19 mouse cellular contexts compared by ENCODE assay signal in the genomic region with DNA sequence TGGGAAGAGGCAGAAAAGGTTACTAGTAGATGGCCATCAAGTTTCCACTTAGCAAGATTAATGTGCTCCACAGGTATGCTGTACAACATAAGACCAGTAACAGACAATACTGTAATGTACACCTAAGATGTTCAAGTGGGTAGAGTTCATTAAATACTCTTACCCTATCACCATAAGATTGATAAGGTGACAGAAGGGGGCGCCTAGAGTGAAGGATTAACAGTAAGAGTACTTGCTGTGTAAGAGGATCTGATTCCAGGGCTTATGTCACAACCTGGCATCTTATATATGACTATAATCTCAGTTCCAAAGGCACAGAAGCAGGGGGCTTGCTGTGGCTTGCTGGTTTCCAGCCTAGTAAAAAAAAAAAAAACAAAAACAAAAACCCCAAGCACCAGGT. TPM values are rescaled to one million over a fixed set of nuclear protein-coding genes. Genes with fewer than 3 reads are reported as not detected.
DNase-seq lines count a peak whose midpoint lies in the region; ATAC-seq and TF ChIP-seq lines count a peak whose summit lies in the region.
"Had no signal": no experiment of that assay in that cellular context is flagged by ENCODE, and none has a peak within 500 bp of the region (broad histone marks: within the 10 kb centered on the region; RNA-seq: fewer than 3 reads in every experiment).

No protein-coding gene starts in this region.

- no peak overlapping the region for H3K4me3 ChIP-seq in liver, adult 2 months (ENCODE audit: insufficient read depth, low read depth, low read length)
- H3K4me3 ChIP-seq in CH12.LX (replicated peaks in 1 of 3; ENCODE audit: low read depth in 2 of 3, low read length in 2 of 3, poor library complexity in 1 of 3), result no peak overlapping the region
- no peak overlapping the region for H3K4me3 ChIP-seq in kidney, embryonic 14.5 days (ENCODE audit: low read length)
- H3K4me3 ChIP-seq in embryonic facial prominence, embryonic 10.5 days, result no peak overlapping the region
- H3K4me3 ChIP-seq: embryonic facial prominence, embryonic 15.5 days; heart, embryonic 15.5 days; hindbrain, embryonic 13.5 days; midbrain, embryonic 13.5 days; myocyte had no signal

- TF ChIP-seq POLR2A in liver, adult 2 months (IDR thresholded peaks at IDR 0.05; ENCODE audit: extremely low read depth, insufficient read depth, low read length), result no peak
- no peak for TF ChIP-seq POLR2A in CH12.LX (IDR thresholded peaks at IDR 0.05; ENCODE audit: low read depth, low read length)

- H3K4me1 ChIP-seq in liver, adult 2 months (ENCODE audit: control insufficient read depth, insufficient read depth, low read length), result peaks cover 2% of the 10 kb centered on the region; the same call in 1 of the 2 replicates
- H3K4me1 ChIP-seq in CH12.LX (ENCODE audit: control insufficient read depth in 1 of 2, insufficient read depth in 2 of 2), result peaks cover 2 to 13% of the 10 kb centered on the region in 2 experiments
- H3K4me1 ChIP-seq in kidney, embryonic 14.5 days (ENCODE audit: control insufficient read depth, insufficient read depth, low read length), result no peaks in the 10 kb centered on the region
- no peaks in the 10 kb centered on the region for H3K4me1 ChIP-seq in embryonic facial prominence, embryonic 10.5 days
- H3K4me1 ChIP-seq: embryonic facial prominence, embryonic 15.5 days; heart, embryonic 15.5 days; hindbrain, embryonic 13.5 days; midbrain, embryonic 13.5 days had no signal

- TF ChIP-seq CTCF in liver, adult 2 months (IDR thresholded peaks at IDR 0.05; ENCODE audit: low read depth, low read length), result no peak
- peak in 1 of 2 experiments; percentile 59; a peak in 2 of 4 replicates for TF ChIP-seq CTCF in CH12.LX (conservative IDR thresholded peaks at IDR 0.05 in 1 of 2, IDR thresholded peaks at IDR 0.05 in 1 of 2; ENCODE audit: low read depth in 2 of 2, low read length in 2 of 2)

- in situ Hi-C loops in CH12.LX (cut with MboI; ENCODE audit: low pct_ligation_motif_present, low pct_unique_long_range_greater_than_20kb, low sequenced_read_pairs), result loop anchor here (10.0 to 25.0 kb wide), 2 partner anchors 217 to 459 kb away; a partner anchor contains a TSS

- peak; percentile 55 for TF ChIP-seq RAD21 in CH12.LX (IDR thresholded peaks at IDR 0.05; ENCODE audit: low read depth, low read length)

- no peaks in the 10 kb centered on the region for H3K79me2 ChIP-seq in liver, adult 2 months (ENCODE audit: control insufficient read depth, insufficient read depth, low read length)
- H3K79me2 ChIP-seq in CH12.LX (replicated peaks; ENCODE audit: control insufficient read depth, extremely low read depth, insufficient read depth, poor library complexity, severe bottlenecking), result no peaks in the 10 kb centered on the region

- no peaks in the 10 kb centered on the region for H3K36me3 ChIP-seq in liver, adult 2 months (ENCODE audit: control insufficient read depth, insufficient read depth, low read length)
- no peaks in the 10 kb centered on the region for H3K36me3 ChIP-seq in CH12.LX (replicated peaks in 1 of 2; ENCODE audit: control insufficient read depth in 1 of 2, insufficient read depth in 1 of 2, low read length in 1 of 2)
- H3K36me3 ChIP-seq in splenic B cell, adult 2 months (ENCODE audit: control insufficient read depth, insufficient read depth, low read length, poor library complexity, severe bottlenecking), result no peaks in the 10 kb centered on the region
- H3K36me3 ChIP-seq in kidney, embryonic 14.5 days (ENCODE audit: control insufficient read depth, insufficient read depth, low read length), result no peaks in the 10 kb centered on the region
- H3K36me3 ChIP-seq in embryonic facial prominence, embryonic 10.5 days (replicated peaks), result no peaks in the 10 kb centered on the region
- H3K36me3 ChIP-seq: embryonic facial prominence, embryonic 15.5 days; heart, embryonic 15.5 days; hindbrain, embryonic 13.5 days; midbrain, embryonic 13.5 days had no signal

- no peak overlapping the region for H3K9ac ChIP-seq in liver, adult 2 months (ENCODE audit: low read depth, low read length)
- H3K9ac ChIP-seq in CH12.LX (ENCODE audit: insufficient read depth, low read depth), result no peak overlapping the region
- H3K9ac ChIP-seq in kidney, embryonic 14.5 days (ENCODE audit: low read depth, low read length), result no peak overlapping the region
- H3K9ac ChIP-seq: embryonic facial prominence, embryonic 15.5 days; heart, embryonic 15.5 days; hindbrain, embryonic 13.5 days; liver, embryonic 14.5 days; midbrain, embryonic 13.5 days had no signal

- no peak overlapping the region for H3K27ac ChIP-seq in liver, adult 2 months (replicated peaks; ENCODE audit: insufficient read depth, low read depth, low read length)
- H3K27ac ChIP-seq in CH12.LX (ENCODE audit: insufficient read depth, low read depth), result no peak overlapping the region
- H3K27ac ChIP-seq in kidney, embryonic 14.5 days (ENCODE audit: low read depth, low read length), result no peak overlapping the region
- no peak overlapping the region for H3K27ac ChIP-seq in embryonic facial prominence, embryonic 10.5 days (replicated peaks)
- H3K27ac ChIP-seq: embryonic facial prominence, embryonic 15.5 days; heart, embryonic 15.5 days; hindbrain, embryonic 13.5 days; liver, embryonic 14.5 days; midbrain, embryonic 13.5 days had no signal

- peak; percentile 35 for DNase-seq in liver, adult 2 months (ENCODE audit: extremely low read depth, low read depth, low spot score)
- DNase-seq in liver (no peak), A20 (ENCODE audit: low read depth, low spot score) (peak; percentile 48), CH12.LX (ENCODE audit: extremely low read depth) (peak; percentile 11)
- DNase-seq in splenic B cell, adult 2 months (ENCODE audit: low read depth, low spot score), result peak; percentile 66
- no peak for DNase-seq in embryonic facial prominence, embryonic 10.5 days (ENCODE audit: low spot score)
- no peak for DNase-seq in kidney, postnatal 4 days
- DNase-seq: cerebellum, adult 18-20 months; kidney, adult 2 months; kidney, postnatal 36 days; layer of hippocampus, postnatal 36 days; left cerebral cortex, postnatal 4 days had no signal

- H3K9me3 ChIP-seq in CH12.LX (replicated peaks; ENCODE audit: low read length), result no peaks in the 10 kb centered on the region
- 0 out of 2 replicates have a peak, but pooled peaks cover 2% of the 10 kb centered on the region for H3K9me3 ChIP-seq in kidney, embryonic 14.5 days (ENCODE audit: control insufficient read depth, low read length)
- H3K9me3 ChIP-seq in embryonic facial prominence, embryonic 10.5 days, result no peaks in the 10 kb centered on the region
- H3K9me3 ChIP-seq: embryonic facial prominence, embryonic 15.5 days; heart, embryonic 15.5 days; hindbrain, embryonic 13.5 days; midbrain, embryonic 13.5 days had no signal

- dilution Hi-C loops in CH12.LX (cut with MboI; ENCODE audit: extremely low pct_ligation_motif_present, extremely low pct_unique_long_range_greater_than_20kb, low sequenced_read_pairs), result no loop called here

- no peak overlapping the region for H3K4me2 ChIP-seq in CH12.LX (ENCODE audit: insufficient read depth, low read depth, poor library complexity, severe bottlenecking)
- H3K4me2 ChIP-seq in kidney, embryonic 14.5 days (replicated peaks; ENCODE audit: low read depth, low read length), result no peak overlapping the region
- H3K4me2 ChIP-seq: embryonic facial prominence, embryonic 15.5 days; heart, embryonic 15.5 days; hindbrain, embryonic 13.5 days; midbrain, embryonic 13.5 days had no signal

- TF ChIP-seq EP300 in CH12.LX (IDR thresholded peaks at IDR 0.05; ENCODE audit: low read length), result no peak

- 41% methylated on average over 1 of the region's 1 CpGs for WGBS in liver, adult 2 months
- WGBS in kidney, embryonic 14.5 days, result 7% methylated on average over 1 of the region's 1 CpGs
- 24% methylated on average over 1 of the region's 1 CpGs for WGBS in embryonic facial prominence, embryonic 10.5 days

- no peaks in the 10 kb centered on the region for H3K27me3 ChIP-seq in liver, adult 2 months (ENCODE audit: control insufficient read depth, insufficient read depth, low read length)
- no peaks in the 10 kb centered on the region for H3K27me3 ChIP-seq in CH12.LX (replicated peaks)
- no peaks in the 10 kb centered on the region for H3K27me3 ChIP-seq in splenic B cell, adult 2 months (ENCODE audit: control insufficient read depth, insufficient read depth, low read length, poor library complexity, severe bottlenecking)
- H3K27me3 ChIP-seq in kidney, embryonic 14.5 days (ENCODE audit: control insufficient read depth, insufficient read depth, low read length), result no peaks in the 10 kb centered on the region
- H3K27me3 ChIP-seq in embryonic facial prominence, embryonic 10.5 days (replicated peaks; ENCODE audit: low read depth, poor library complexity, severe bottlenecking), result no peaks in the 10 kb centered on the region
- H3K27me3 ChIP-seq: embryonic facial prominence, embryonic 15.5 days; heart, embryonic 15.5 days; hindbrain, embryonic 13.5 days; midbrain, embryonic 13.5 days had no signal

- ATAC-seq in kidney, embryonic 14.5 days (ENCODE audit: low FRiP score, low TSS enrichment), result no peak
- ATAC-seq: midbrain, embryonic 13.5 days had no signal

TF ChIP-seq in CH12.LX, 34 proteins besides CTCF, POLR2A, EP300 and RAD21:
- TF ChIP-seq MXI1 (IDR thresholded peaks at IDR 0.05; ENCODE audit: low read depth, low read length) (no peak), NRF1 (IDR thresholded peaks at IDR 0.05; ENCODE audit: low read depth, low read length) (no peak), SMC3 (IDR thresholded peaks at IDR 0.05; ENCODE audit: low read depth, low read length) (peak; percentile 56)

RNA-seq across cellular contexts. Expression of a gene that starts 16.9 kb away (rescaled TPM):
- 14.6 and 20.1 TPM in 2 replicates for total RNA-seq in liver, adult 2 months (2014; rRNA removed)
- 2.7 and 3.9 TPM in 2 replicates for polyA plus RNA-seq in liver, adult 2 months (2012; rRNA removed)
- total RNA-seq in CH12.LX (2012; rRNA removed) (36.2 and 42.6 TPM in 2 replicates), CH12.LX (2014; rRNA removed) (59.3 and 69.9 TPM in 2 replicates)
- polyA plus RNA-seq in CH12.LX (2012; ENCODE audit: insufficient read length, low read depth), result 53.3 and 64.9 TPM in 2 replicates
- polyA plus RNA-seq in kidney, embryonic 14.5 days (2014; fragmentation: Nextera tagmentation; extraction: Ambion mirVana), result 35.2 and 41.3 TPM in 2 replicates
- 13.1 TPM in 2 replicates for polyA plus RNA-seq in embryonic facial prominence, embryonic 10.5 days (2016; fragmentation: Nextera tagmentation; extraction: Ambion mirVana)

Comparison
In these comparisons a context has a peak if more than half of its experiments do, and no peak if none do; other contexts are left out.
1. DNase-seq: peak in liver, adult 2 months (single experiment), A20 (single experiment), CH12.LX (single experiment) and splenic B cell, adult 2 months (single experiment); none in liver (single experiment), embryonic facial prominence, embryonic 10.5 days (single experiment) and kidney, postnatal 4 days (0 of 2).